Mouse (Mus musculus) NIH3T3 (cell line): Measurements from ENCODE around the gene Setd7.

Experiments used
- DNase-seq: peaks from one replicate; pipeline ENCODE4 v3.0.0-alpha.2; 2012; ENCODE audit warnings: low read depth

Setd7 gene

GRCm38 (mm10) chr3:51468530-51468929, 92.1 kb downstream of the Setd7 start:
- no peak for DNase-seq
